Mouse (Mus musculus) naive thymus-derived CD4-positive, alpha-beta T cell, adult 2 months (primary cell): ENCODE data around the gene Slc35f1.

Experiments
- DNase-seq: peaks from one replicate; pipeline ENCODE4 v3.0.0-alpha.2; 2011; ENCODE audit warnings: low read depth

The Slc35f1 gene

DNA sequence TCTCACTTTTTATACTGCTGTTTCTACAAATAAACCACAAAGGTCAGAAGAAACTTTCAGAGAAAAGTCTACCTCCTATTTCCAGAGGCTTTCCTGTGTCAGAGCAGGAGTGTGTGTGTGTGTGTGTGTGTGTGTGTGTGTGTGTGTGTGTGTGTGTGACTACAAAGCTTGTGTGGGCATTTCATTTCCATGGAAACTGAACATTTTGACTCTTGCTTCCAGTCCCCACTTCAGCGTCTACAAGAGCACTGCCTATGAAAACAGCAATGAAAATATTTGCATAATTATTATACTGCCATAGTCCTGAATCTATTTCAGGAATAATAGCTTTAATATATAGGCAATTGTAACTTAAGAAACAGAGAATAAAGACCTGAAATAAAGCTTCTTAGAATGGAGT lies 241.8 kb downstream of the Slc35f1 start:
- no peak for DNase-seq

DNA sequence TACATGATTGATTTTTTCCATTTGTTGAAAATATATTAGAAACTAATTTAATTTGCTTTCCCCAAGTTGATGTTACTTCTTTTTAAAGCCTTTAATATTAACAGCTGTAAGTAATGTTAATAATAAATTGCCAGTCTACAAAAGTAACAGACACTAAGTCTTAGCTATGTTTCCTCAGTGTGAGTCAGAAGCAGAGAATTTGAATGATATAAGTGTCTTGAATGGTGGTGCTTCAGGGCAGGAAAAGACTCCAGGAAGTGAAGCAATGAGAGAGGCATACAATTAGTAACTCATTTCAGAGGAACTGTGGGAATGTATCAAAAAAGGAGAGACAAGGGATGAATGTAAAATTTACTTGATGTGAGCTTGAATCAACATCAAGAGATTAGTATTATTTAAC lies 244.3 kb downstream of the Slc35f1 start:
- no peak for DNase-seq

DNA sequence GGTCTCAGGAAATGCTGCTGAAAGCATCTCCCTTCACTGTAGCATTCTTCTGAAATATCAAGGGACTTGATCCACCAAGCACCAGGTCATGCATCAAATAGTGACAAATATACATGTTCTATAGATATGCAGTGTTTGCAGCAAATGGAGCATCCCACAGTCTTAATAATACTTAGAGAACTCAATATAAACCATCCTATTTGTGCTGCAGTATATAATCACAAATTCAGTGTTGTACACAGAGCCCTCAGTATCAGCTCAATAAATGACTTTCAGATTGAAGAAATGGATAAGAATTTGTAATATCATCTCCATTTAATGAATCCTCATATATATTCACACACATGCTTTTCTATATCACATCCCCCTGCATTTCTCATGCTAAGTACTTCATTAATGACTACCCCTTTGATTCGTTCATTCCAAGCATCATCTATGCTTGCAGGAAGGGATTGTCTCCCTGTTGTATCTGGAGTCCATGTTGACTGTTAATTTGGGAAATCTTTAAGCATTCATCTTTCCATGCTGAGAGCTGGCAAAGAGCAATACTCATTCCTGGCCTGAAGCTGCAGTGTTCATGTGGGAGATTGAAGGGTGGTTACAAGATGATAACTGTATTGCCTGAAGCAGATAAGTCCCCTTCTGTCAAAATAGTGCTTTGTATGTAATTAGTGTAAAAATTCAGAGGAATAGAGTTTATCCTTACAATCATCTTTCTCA lies 249.9 kb downstream of the Slc35f1 start:
- DNase-seq = no peak

DNA sequence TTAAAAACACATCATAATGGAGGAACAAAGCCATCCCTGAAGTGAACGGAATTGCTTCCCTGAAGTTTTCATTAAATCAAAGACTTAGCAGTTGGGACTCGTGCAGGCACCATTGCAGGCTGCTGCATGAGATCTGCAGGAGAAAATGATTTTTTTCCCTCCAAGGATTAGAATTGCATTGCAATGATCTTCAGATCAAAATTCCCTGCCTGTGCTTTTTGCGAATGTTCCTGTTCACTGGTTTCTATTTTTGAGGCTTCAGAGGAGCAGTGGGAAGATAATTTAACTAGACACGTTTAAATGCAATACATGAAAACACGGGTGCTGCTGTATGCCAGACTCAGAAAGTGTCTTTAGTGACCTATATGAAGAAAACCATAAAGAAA lies 250.5 kb downstream of the Slc35f1 start:
- no peak for DNase-seq

DNA sequence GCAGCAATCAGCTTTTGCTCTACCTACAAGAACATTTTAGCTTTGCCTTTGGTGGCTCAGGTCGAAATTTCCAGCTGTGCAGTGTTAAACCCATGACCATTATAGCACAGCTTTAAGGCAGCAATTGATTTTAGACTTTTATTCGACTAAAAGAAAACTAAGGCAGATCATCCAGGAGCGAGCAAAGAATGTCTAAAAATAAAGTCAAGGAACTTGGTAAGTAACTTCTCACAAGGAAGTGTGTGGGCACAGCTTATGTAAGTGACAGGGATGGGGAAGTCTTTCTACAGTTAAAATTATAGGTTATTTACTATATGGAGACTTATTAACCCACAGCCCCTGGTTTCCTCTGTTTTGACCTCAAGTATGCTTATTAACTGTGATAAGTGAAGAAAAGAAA lies 262.2 kb downstream of the Slc35f1 start:
- no peak for DNase-seq

DNA sequence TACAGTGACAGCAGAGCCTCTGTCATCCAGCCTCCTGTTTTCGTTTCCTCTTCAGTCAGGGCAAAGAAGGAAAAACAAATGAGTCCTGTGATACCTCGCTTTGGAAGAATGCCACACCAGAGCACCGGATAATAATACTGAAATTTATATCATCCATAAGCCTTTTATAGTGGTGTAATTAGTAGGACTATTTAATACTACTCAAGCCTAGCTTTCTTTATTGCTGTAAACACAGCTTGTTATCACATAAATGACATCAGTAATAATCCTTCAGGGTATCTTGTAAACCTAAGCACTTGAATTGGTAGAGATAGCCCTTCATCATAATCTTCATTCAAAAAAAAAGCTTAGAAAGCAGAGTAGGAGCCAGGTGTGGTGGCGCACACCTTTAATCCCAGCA lies 266.4 kb downstream of the Slc35f1 start:
- DNase-seq = no peak

DNA sequence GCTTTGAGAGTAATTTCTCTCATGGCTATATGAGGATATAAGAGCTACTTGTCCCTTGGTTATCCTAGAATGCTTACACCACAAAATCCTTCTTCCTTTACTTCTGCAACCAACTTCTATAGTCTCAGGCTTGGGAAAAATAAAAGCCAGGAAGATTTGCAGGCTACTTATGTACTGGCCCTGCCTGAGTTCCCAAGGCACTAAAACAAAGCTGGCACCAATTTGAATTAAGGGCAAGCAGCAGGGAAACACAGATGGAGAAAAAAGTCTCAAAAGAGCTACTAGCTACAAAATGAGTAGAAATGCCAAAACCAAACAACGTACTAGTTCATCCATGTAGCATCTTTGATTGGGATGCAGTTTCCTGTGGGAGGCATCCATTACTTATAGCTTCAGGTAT lies 288.9 kb downstream of the Slc35f1 start:
- DNase-seq = no peak

DNA sequence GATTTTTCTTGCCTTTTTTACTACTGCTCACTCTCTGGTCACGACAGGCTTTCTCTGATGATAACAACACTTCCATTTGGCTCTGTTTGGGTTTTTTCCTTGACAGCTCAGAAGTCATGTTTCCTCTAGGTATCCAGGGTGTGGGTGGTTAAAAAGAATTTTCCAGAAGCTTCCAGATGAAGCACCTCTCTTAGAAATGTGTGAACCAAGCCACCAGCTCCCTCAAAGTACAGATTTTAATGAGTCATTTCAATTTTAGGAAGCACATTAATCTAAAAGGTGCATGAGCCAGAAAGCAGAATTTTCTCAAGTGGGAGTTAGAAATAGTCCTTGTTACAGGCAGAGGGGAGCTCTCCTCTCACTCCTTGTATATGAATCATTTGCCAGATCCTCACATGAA lies 292.5 kb downstream of the Slc35f1 start:
- no peak for DNase-seq

DNA sequence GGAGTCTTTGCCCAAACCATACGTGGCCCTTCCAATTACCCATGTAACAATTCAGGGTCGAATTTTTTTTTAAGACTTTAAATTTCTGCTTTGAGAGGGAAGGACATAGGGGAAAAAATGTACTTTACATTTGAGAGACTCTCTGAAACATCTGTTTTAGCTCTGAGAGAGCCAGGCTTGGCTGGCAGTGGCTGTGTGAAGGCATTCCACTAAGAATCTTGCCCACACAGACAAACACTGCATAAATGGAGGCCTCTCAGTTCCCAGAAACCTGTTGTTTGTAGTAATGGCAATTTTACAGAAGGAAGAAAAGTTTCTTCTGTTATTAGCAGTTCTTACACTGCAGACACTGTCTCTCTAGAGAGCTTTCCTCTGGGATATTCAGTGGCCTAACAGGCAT lies 301.9 kb downstream of the Slc35f1 start:
- DNase-seq = no peak

DNA sequence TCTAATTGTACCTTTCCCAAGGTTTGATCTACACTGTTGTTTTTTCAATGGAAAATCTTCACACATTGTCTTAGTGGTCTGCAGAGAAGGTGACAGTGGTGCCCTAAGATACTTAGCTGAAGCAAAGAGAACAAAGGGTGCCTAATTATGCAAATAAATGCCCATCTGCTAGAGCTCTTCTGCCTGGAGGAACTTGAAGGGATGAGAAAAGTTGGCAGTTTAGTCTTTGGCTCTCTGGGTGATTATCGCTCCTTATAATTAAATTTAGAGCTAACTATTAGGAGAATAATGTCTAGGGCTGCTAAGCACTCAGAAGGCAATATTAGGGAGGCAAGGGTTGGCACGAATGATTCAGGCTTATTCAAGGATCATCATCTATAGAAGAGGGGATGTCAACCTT lies 306.6 kb downstream of the Slc35f1 start:
- DNase-seq = no peak

DNA sequence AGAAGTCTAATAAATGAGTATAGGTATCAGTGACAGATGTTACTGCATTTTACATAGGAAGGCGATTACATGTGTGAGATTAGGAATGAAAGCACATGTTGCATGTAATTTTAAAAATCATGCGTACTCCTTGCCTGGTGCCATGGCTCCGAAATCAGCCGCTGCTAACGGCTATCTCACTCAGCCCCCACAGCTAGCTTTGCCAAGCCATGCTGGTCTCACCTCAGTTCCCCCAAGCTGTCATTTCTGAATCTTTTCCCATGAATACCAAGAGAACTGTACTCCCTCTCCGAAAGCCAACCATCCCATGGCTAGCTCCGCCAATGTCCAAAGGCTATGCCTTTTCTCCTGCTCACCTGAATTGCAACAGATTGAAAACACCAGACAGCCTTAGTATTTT lies 310.8 kb downstream of the Slc35f1 start:
- no peak for DNase-seq

DNA sequence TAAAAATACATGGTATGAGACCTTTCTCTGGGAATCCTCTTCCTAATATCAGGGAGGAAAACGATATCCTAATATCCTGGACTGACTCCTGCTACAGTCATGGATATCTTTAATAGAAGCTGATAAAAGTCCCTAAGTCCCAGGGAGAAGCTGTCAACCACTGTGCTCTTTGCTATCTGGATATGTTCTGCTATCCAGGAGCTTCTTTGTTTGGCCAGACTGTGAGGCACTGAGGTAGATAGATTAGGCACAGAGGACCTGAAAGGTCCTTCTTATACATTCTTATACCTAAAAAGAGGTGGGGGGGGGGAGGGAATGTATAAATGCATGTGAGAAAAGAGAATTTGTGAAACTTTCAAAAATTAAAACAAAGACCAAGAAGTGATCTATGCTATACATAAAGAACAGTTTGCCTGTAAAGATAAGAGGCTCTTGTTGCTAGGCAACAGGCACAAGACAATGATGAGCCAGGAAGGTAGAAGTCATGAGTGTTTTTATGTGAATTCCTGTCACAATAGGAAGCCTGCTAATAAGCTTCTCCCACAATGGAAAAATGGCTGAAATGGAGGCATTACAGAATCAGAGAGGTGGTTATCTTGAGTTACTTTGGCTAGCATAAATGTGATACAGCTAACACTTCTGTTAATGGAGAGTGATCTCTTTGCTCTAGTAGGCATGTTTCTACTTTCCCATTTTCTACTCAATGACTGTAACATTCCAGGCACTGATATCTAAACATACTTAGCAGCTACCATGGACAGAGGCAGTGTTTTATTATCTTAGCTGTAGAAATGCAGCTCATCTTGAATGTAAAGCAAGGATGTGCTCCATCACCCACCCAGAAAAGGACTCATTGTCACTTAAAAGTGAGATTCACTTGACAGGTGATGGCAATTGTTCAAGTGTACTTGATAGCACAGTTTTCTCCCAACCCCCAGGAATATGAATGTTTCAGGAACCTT lies 316.2 kb downstream of the Slc35f1 start:
- no peak for DNase-seq

DNA sequence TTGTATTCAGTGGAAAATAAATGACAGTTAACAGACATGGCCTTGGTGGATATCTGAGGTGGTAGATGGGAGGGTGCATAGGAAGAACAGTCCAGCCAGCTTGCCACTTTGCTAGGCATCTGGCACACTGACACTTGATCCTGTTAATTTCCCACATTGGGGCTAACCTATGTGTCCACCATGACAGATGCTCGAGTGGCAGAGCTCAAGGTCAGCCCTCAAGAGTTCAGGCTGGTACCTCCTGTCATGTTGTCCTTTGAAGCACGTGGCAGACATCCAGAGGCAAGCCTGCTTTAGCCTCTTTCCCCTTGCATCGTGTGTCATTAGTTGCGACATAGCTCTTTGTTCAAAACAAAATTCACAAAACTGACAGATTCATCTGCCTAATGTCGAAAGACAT lies 323.5 kb downstream of the Slc35f1 start:
- DNase-seq = no peak

DNA sequence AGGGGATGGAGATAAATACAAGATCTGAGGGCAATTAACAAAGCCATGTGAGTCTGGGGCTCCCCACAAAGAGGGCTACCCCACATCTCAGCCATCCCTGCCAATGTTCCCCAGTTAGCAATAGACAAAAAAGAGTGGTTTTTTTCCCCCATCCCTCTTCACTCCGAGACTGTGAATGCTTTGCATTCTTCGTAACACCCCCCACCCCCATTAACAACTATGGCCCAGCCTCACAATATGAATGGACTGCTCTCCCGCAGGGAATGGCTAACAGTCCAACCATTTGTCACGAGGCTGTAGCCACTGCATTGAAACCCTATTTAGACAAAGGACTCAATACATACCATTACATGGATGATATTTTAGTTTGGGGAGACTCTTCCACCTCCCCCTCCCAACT lies 338.1 kb downstream of the Slc35f1 start:
- no peak for DNase-seq

DNA sequence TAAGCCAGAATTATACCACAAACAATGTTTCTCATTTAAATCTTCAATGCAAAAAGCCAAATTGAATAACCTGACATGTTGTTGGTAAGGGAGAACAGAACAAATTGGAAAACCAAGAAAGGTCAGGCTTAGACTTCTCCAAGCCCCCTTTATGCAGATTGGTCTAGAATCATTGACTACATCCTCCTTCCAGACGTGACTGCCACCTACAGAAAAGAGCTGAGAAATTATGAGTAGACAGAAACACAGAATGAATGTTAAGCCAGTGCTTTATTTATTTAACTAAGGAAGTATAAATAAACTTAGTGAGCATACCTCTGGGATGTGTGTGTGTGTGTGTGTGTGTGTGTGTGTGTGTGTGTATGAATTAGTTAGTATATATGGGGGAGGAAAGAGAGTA lies 344.9 kb downstream of the Slc35f1 start:
- no peak for DNase-seq

DNA sequence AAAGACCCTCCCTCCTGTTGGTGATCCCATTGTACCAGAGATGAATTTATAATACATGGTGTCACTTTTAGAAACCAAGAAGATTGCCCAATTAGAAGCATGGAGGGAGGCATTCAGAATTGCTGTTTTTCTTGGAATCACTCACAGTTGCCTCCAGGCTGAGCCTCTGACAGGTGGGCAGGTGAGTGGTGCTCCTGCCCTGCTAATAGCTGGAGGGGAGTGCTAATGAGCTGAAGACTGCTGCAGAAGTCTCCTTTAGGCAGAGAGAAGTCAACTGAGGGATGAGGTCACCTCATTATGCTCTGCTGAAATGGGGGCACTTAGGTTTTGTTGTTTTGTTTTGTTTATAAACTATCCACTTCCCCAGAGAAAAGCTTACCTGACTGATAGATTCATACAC lies 355.6 kb downstream of the Slc35f1 start:
- no peak for DNase-seq

DNA sequence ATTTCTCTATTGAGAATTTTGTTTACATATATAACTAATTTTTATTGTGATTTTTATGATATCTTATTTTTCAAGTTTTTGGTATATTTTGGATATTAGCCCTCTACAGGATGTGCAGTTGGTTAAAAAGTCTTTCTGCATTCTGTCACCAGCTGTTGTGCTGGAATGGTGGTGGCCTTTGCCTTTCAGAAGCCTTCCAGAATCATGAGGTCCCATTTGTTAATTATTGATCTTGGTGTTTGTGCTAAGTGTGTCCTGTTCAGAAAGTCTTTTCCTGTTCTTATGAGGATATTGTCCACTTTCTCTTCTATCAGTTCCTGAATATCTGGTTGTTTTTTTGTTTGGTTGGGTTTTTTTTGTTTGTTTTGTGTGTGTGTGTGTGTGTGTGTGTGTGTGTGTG lies 362.2 kb downstream of the Slc35f1 start:
- no peak for DNase-seq

DNA sequence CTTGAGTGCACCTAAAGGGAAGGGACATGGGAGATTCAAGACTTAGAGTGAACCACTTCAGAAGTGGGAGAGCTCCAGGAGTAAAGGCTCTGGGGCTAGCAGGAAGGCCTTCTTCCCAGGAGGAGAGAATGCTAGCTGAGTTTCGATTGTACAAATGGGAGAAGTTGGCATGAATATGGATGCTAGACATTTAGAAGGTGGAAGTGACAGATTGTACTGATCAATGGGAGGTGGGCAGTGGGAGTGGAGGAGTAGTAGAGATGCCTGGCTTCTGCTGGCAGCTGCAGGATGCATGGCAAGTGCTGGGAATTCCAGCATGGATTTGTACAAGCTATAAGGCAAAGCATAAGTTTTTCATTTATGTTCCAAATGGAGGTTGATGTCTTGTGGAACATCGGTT lies 370.4 kb downstream of the Slc35f1 start:
- DNase-seq = no peak

DNA sequence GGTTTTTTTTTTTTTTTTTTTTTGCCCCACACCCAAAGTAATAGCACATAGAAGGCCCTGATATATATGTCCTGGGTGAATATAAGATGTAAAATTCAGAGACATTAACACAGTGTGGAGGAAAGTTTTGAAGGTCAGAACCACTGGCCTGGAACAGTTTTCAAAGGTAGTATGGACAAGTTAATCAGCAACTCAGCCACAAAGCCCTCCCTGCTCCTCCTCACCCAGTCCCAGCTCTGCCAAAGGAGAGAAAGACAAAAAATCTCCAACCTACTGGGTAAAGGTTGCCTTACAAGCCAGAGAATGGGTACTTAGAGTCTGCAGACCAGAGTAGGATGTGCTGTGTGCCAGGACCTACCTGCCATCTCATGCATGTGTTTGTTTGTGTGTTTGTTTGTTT lies 372.4 kb downstream of the Slc35f1 start:
- DNase-seq = no peak

DNA sequence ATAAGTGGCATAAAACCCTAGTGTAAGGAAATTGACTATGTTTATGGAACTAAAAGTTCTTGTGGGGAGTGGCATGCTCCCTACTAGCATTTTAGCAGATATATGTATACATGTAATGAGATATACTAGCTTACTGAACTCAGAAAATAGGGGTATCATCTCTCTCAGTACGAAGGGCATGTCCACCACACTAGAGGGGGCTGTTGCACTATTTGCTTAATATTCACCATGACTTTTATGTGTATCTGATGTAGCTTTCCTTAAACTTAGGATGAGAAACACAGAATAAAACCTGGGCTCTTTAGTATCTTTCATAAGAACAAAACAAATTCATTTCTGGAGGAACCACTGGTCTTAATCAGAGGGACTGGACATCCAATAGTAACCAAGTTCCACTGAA lies 397.5 kb downstream of the Slc35f1 start:
- no peak for DNase-seq

DNA sequence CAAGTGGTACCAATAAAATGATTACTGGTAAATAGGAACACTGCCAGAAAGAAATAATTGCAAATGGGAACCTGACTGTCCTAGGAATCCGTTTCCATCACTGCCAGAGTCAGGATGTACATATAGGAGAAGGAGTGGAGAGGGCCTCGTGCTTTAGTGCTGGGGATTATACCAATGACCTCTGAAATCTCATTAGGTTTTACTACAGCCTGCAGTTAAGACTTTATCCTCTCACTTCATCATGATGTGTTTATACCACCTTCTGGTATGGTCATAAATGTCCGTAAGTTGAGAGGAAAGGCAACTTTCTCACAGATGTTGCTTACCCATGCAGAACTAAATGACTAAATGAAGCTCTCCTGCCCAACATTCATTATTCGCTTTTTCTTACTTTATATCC lies 401.2 kb downstream of the Slc35f1 start:
- no peak for DNase-seq

DNA sequence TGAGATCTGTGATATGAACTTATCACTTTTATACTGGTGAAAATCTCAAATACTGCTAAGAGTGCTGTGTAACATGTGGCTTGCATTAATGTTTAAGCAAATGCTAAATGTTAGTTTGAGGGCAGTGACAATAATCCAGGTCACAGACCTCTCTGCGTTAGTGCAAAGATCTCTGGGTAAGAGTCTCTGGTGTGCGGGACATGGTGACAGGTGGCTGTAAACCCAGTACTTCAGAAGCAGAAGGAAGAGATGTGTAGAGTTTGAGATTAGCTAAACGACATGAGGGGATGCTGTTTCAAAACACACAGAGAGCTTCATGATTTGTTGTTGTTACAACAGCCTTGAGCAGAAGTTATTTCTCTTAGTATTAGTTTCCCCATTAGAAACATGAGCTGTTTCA lies 406.1 kb downstream of the Slc35f1 start:
- DNase-seq = no peak

DNA sequence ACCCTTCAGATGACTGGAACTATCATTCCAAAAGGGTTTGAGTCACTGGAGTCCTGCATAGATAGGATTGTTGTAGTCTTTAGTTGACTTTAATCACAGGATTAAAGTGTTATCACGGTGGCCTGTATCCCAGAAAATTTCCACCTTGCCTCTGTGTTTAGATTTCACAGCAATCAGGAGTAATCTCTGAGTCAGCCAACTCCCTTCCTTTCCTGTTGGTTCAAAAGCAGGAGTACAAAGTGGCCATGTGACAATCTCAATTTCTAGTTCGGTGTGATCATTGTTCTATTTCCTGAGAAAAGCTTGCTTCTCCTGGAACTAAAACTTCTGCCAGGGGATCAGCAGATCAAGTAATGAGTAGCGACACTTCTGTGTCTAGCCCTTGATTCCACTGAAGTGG lies 410.5 kb downstream of the Slc35f1 start:
- DNase-seq = no peak

DNA sequence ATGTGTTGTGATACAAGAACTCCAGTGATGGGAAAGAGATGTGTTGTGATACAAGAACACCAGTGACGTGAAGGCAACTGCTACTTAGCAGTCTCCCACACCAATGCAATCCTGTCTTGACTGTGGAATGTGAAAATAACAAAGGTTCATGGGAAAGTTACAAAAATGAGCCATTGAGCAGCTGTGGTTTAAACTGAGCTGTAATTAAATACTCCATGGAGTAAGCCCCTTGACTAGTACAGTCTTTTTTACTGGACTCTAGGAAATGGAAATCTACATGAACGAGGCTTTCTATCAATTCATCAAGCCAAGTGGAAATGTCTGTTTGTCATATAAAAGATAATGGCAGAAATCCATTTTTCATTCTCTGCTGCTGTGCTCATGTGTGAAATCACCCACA lies 411.1 kb downstream of the Slc35f1 start:
- DNase-seq = no peak
